Mouse (Mus musculus) inflammation-experienced regulatory T-cells (primary cell): Measurements from ENCODE around the gene Ulk4. TPM values are rescaled to one million over a fixed set of nuclear protein-coding genes. Genes with fewer than 3 reads are reported as not detected.

ENCODE experiments used
- polyA plus RNA-seq, 2 experiments: library from polyadenylated mRNA; unstranded; fragments of 100-300 nt; shearing (Covaris generic); gene quantifications; one replicate each; pipeline ENCODE4 v1.2.1; 2017

Ulk4 gene
- 10 to 100 TPM; 18.6 to 19.0 TPM for polyA plus RNA-seq

DNA sequence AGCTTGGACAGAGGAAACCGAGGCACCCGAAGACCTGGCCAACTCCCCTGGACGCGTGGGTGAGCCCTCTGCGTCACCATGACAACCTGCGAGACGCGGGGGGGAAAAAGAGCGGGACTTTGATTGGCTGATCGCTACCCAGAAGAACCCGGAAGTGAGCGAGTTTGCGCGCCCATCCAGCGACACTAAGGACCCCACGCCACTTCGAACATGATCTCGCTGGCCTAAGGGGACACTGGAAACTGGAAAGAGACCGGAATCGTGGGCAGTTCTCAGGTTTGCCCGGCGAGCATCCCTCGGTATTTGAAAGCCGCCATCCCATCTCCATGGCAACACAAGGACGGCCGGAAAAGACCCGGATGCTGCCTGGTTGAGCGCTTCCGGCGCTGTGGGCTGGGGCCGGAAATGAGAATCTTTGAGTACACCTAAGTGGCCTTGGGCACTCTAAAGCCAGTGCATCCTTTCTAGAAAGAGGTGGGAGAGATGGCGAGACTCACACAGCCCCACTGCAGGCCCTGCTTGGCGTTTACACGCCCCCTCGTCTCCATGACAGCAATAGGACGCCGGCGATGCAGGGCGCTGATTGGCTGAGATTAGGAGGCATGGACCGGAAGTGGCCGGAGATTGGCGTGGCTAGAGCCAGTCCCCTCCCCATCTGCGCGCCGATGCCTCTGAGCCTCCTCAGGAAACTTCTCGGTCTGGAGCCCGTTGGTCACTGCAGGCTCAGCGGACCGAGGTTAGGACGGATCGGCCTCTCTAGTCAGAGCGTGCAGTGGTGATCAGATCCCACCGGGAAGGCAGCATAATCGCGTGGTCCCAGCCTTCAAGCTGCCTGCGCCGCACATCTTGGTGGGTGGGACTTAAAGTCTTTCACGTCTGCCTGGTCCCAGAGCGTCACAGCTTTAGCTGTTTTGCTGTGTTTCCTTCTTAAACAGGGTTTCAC, at the start of gene Ulk4:
TSS of gene Ulk4 (minus strand) at position 80 of the 943 bp plus-strand sequence.

DNA sequence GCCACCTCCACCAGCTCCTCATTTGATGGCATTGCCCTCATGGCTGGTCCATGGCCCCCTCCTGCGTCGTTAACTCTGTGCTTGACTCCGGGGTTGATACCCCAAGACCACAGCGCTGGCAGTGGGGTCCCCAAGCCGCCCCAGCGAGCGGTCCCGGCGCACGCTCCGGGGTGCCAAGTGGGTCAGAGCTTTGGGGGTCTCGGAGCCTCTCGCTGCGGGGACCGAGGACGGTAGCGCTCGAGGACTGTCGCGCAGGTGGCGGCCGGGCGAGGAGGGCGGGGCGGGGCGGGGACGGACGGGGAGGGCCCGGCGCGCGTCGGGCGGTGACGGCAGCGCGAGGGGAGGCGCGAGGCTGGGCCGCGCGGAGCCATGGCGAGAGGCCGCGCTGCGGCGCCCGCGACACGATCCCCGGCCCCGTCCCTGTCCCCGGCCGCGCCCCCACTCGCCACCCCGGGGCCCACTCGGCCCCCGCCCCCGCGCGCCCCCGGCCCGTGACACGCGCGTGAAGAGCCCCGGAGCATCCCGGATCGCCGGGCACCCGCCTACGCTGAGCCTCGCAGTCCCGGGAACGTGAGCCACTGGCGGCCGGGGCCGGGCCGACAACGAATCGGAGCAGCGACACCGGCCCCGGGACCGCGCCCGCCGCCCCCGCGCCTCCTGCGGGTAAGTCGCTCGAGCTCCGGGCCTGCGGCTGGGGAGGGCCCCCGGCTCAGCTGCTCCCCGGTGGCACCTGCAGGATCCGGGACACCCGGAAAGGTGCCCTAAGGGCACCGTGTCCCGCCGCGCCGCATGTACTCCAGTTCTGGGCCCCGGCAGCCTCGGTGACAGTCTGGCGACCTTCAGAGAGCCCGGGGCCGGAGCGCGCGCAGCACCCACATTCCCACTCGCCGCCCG, 20.4 kb upstream of the Ulk4 start, which contains the start of gene Trak1:
TSS of gene Trak1 (plus strand) at position 332 of the 894 bp plus-strand sequence.

DNA sequence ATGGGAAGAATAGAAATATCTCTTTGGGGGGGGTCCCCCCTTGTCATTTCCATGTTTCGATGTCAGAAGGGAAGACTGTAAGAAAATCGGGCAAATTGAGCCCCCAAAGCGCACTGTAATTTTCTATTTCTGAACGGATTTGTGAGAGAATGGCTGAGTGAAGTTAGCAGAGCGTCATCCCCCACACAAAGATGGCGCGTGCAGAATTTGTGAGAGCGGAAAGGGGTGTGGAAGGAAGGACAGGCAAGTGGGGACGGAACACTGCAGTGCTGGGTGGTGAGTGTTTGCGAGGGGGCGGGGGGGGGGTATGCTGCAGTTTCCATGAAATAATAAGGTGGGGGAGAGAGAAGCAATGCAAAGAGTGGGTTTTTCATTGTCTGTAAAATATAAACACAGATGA, 347.9 kb downstream of the Ulk4 start, which contains the start of gene Ctnnb1:
TSS of gene Ctnnb1 (plus strand) at position 136 of the 400 bp plus-strand sequence.

Other genes starting within 250 kb of the Ulk4 start
- 10 to 100 TPM; 28.9 to 43.5 TPM for gene Trak1, start 20.3 kb upstream of the Ulk4 start, polyA plus RNA-seq
- gene Cck, start 218.5 kb upstream of the Ulk4 start, polyA plus RNA-seq: not detected